Mouse (Mus musculus): ENCODE measurements around the gene Neurl3. TPM values are rescaled to one million over a fixed set of nuclear protein-coding genes. Genes with fewer than 3 reads are reported as not detected.

Neurl3 gene
- polyA plus RNA-seq, 1 experiment from 2014 or later, result 0.70 TPM

DNA sequence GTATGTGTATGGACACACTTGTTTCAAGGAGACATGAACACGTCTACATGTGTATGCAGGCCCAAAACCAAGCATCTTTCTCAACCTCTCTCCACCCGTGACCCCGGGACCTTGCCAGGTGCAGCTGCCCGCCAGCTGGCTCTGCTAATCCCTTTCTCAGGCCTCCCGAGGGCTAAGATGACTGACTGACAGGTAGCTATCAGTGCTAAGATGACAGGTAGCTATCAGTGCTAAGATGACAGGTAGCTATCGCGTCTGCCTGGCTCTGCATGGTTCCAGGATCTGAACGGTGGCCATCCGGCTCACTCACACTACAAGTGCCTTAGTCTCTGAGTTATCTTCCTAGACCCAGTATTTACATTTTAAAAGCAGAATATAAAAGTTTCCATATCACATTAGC is 46.0 kb downstream of the Neurl3 start:
- Histone ChIP-seq H3K4me3 (ENCODE audit: low read depth, low read length) (no peak overlapping the region), H3K4me2 (ENCODE audit: low read depth) (no peak overlapping the region), H3K27ac (ENCODE audit: low read depth, low read length) (no peak overlapping the region), H3K36me3 (ENCODE audit: control insufficient read depth, insufficient read depth, low read length) (no peaks in the 10 kb centered on the region), H3K4me1 (ENCODE audit: control insufficient read depth, insufficient read depth, low read length) (no peaks in the 10 kb centered on the region), H3K9me3 (ENCODE audit: control insufficient read depth, low read length) (no peaks in the 10 kb centered on the region), H3K9ac (ENCODE audit: low read length) (no peak overlapping the region), H3K27me3 (ENCODE audit: control insufficient read depth, insufficient read depth, low read length) (no peaks in the 10 kb centered on the region)
- 91% methylated on average over 9 of the region's 9 CpGs for WGBS
- ATAC-seq (ENCODE audit: insufficient read depth, low FRiP score, low TSS enrichment) (no peak), DNase-seq (ENCODE audit: low spot score) (no peak)

- 93% methylated on average over 3 of the region's 3 CpGs for WGBS
- DNase-seq (ENCODE audit: low spot score) (no peak), ATAC-seq (ENCODE audit: insufficient read depth, low FRiP score, low TSS enrichment) (no peak)
- no peaks in the 10 kb centered on the region for H3K4me1 ChIP-seq (ENCODE audit: control insufficient read depth, insufficient read depth, low read length)
- no peaks in the 10 kb centered on the region for H3K27me3 ChIP-seq (ENCODE audit: control insufficient read depth, insufficient read depth, low read length)
- no peak overlapping the region for H3K9ac ChIP-seq (ENCODE audit: low read length)
- no peak overlapping the region for H3K27ac ChIP-seq (ENCODE audit: low read depth, low read length)
- H3K4me2 ChIP-seq (ENCODE audit: low read depth), result no peak overlapping the region
- no peaks in the 10 kb centered on the region; the same call in 1 of the 2 replicates for H3K36me3 ChIP-seq (ENCODE audit: control insufficient read depth, insufficient read depth, low read length)
- H3K9me3 ChIP-seq (ENCODE audit: control insufficient read depth, low read length), result no peaks in the 10 kb centered on the region
- no peak overlapping the region for H3K4me3 ChIP-seq (ENCODE audit: low read depth, low read length)
Measured at GRCm38 (mm10) chr1:36224648-36225047, 49.8 kb downstream of the Neurl3 start.

Other genes with a start within 250 kb of the Neurl3 start
- 25.2 and 27.7 TPM in 2 replicates for gene Hs6st1, start 206.3 kb downstream of the Neurl3 start, polyA plus RNA-seq (2014; fragmentation: Nextera tagmentation; extraction: Ambion mirVana)
- 70.5 and 82.3 TPM in 2 replicates for gene Uggt1, start 30.0 kb downstream of the Neurl3 start, polyA plus RNA-seq (2014; fragmentation: Nextera tagmentation; extraction: Ambion mirVana)
- 2.3 and 3.1 TPM in 2 replicates for gene Arid5a, start 33.1 kb upstream of the Neurl3 start, polyA plus RNA-seq (2014; fragmentation: Nextera tagmentation; extraction: Ambion mirVana)
- 35.6 and 38.1 TPM in 2 replicates for gene Kansl3, start 94.5 kb upstream of the Neurl3 start, polyA plus RNA-seq (2014; fragmentation: Nextera tagmentation; extraction: Ambion mirVana)
- 1.4 and 1.5 TPM in 2 replicates for gene Fer1l5, start 97.6 kb upstream of the Neurl3 start, polyA plus RNA-seq (2014; fragmentation: Nextera tagmentation; extraction: Ambion mirVana)
- 35.1 and 38.2 TPM in 2 replicates for gene Lman2l, start 170.6 kb upstream of the Neurl3 start, polyA plus RNA-seq (2014; fragmentation: Nextera tagmentation; extraction: Ambion mirVana)
- 12.4 and 14.0 TPM in 2 replicates for gene Cnnm4, start 196.9 kb upstream of the Neurl3 start, polyA plus RNA-seq (2014; fragmentation: Nextera tagmentation; extraction: Ambion mirVana)
- 5.2 and 5.6 TPM in 2 replicates for gene Cnnm3, start 237.2 kb upstream of the Neurl3 start, polyA plus RNA-seq (2014; fragmentation: Nextera tagmentation; extraction: Ambion mirVana)

All from neural tube, embryonic 11.5 days (tissue).